Mouse (Mus musculus): ENCODE measurements at regions not wholly inside any gene's neighbourhood (a gene's known extent, or its start where the extent isn't known, plus 50 kb on each side); places are given as distances from the start of the nearest gene placed in this dataset.
A peak's percentile ranks its signal among the peaks of the same experiment; 100 is the strongest.

- H3K27me3 ChIP-seq (ENCODE audit: control insufficient read depth, insufficient read depth, low read length): no peaks in the 10 kb centered on the region
- no peaks in the 10 kb centered on the region for H3K36me3 ChIP-seq (ENCODE audit: control insufficient read depth, insufficient read depth, low read length)
- no peaks in the 10 kb centered on the region for H3K4me1 ChIP-seq (ENCODE audit: control insufficient read depth, insufficient read depth, low read length)
- TF ChIP-seq POLR2A (IDR thresholded peaks at IDR 0.05; ENCODE audit: borderline replicate concordance, extremely low read depth, insufficient read depth, insufficient read length): no peak
- H3K9me3 ChIP-seq (ENCODE audit: control insufficient read depth, low read length): peaks cover 4% of the 10 kb centered on the region; the same call in 1 of the 2 replicates
- H3K4me2 ChIP-seq (replicated peaks; ENCODE audit: low read depth, low read length, severe bottlenecking): no peak overlapping the region
- WGBS: 9% methylated on average over 10 of the region's 10 CpGs
- H3K9ac ChIP-seq (ENCODE audit: low read depth, low read length, severe bottlenecking): no peak overlapping the region
- ATAC-seq (ENCODE audit: low FRiP score, low read depth) (no peak), DNase-seq (ENCODE audit: low spot score) (peak; percentile 93)
- H3K27ac ChIP-seq (replicated peaks; ENCODE audit: low read depth, low read length): no peak overlapping the region
- H3K4me3 ChIP-seq (replicated peaks; ENCODE audit: low read length): no peak overlapping the region
These were observed 75.3 kb upstream of the Btg3 start for GRCm38 (mm10) chr16:78452303-78452702.

- DNase-seq (ENCODE audit: low spot score): no peak
- 92% methylated on average over 8 of the region's 8 CpGs for WGBS
These were observed 74.8 kb upstream of the Btg3 start for GRCm38 (mm10) chr16:78451750-78452149.

GRCm38 (mm10) chr16:78451251-78451650 is 74.3 kb upstream of the Btg3 start:
- Histone ChIP-seq H3K4me2 (replicated peaks; ENCODE audit: low read depth, low read length, severe bottlenecking) (no peak overlapping the region), H3K9ac (ENCODE audit: low read depth, low read length, severe bottlenecking) (no peak overlapping the region), H3K4me1 (ENCODE audit: control insufficient read depth, insufficient read depth, low read length) (no peaks in the 10 kb centered on the region), H3K27ac (replicated peaks; ENCODE audit: low read depth, low read length) (no peak overlapping the region), H3K36me3 (ENCODE audit: control insufficient read depth, insufficient read depth, low read length) (no peaks in the 10 kb centered on the region), H3K27me3 (ENCODE audit: control insufficient read depth, insufficient read depth, low read length) (no peaks in the 10 kb centered on the region), H3K4me3 (replicated peaks; ENCODE audit: low read length) (no peak overlapping the region), H3K9me3 (ENCODE audit: control insufficient read depth, low read length) (peaks cover 4% of the 10 kb centered on the region; the same call in 1 of the 2 replicates)
- DNase-seq (ENCODE audit: low spot score) (no peak), ATAC-seq (ENCODE audit: low FRiP score, low read depth) (no peak)
- no peak for TF ChIP-seq POLR2A (IDR thresholded peaks at IDR 0.05; ENCODE audit: borderline replicate concordance, extremely low read depth, insufficient read depth, insufficient read length)
- WGBS: 80% methylated on average over 11 of the region's 11 CpGs

More at GRCm38 (mm10) chr16:78451750-78452149, 74.8 kb upstream of the Btg3 start:
- peaks cover 4% of the 10 kb centered on the region; the same call in 1 of the 2 replicates for H3K9me3 ChIP-seq (ENCODE audit: control insufficient read depth, low read length)
- no peak overlapping the region for H3K4me2 ChIP-seq (replicated peaks; ENCODE audit: low read depth, low read length, severe bottlenecking)
- H3K27me3 ChIP-seq (ENCODE audit: control insufficient read depth, insufficient read depth, low read length): no peaks in the 10 kb centered on the region
- no peak overlapping the region for H3K27ac ChIP-seq (replicated peaks; ENCODE audit: low read depth, low read length)
- no peak for ATAC-seq (ENCODE audit: low FRiP score, low read depth)
- H3K36me3 ChIP-seq (ENCODE audit: control insufficient read depth, insufficient read depth, low read length): no peaks in the 10 kb centered on the region
- TF ChIP-seq POLR2A (IDR thresholded peaks at IDR 0.05; ENCODE audit: borderline replicate concordance, extremely low read depth, insufficient read depth, insufficient read length): no peak
- no peaks in the 10 kb centered on the region for H3K4me1 ChIP-seq (ENCODE audit: control insufficient read depth, insufficient read depth, low read length)
- no peak overlapping the region for H3K9ac ChIP-seq (ENCODE audit: low read depth, low read length, severe bottlenecking)
- no peak overlapping the region for H3K4me3 ChIP-seq (replicated peaks; ENCODE audit: low read length)

GRCm38 (mm10) chr16:78449231-78449630 is 72.2 kb upstream of the Btg3 start:
- H3K36me3 ChIP-seq (ENCODE audit: control insufficient read depth, insufficient read depth, low read length): no peaks in the 10 kb centered on the region
- 95% methylated on average over 5 of the region's 8 CpGs for WGBS
- no peak overlapping the region for H3K4me2 ChIP-seq (replicated peaks; ENCODE audit: low read depth, low read length, severe bottlenecking)
- H3K27me3 ChIP-seq (ENCODE audit: control insufficient read depth, insufficient read depth, low read length): no peaks in the 10 kb centered on the region
- no peak overlapping the region for H3K27ac ChIP-seq (replicated peaks; ENCODE audit: low read depth, low read length)
- ATAC-seq (ENCODE audit: low FRiP score, low read depth) (no peak), DNase-seq (ENCODE audit: low spot score) (no peak)
- no peak overlapping the region for H3K4me3 ChIP-seq (replicated peaks; ENCODE audit: low read length)
- no peaks in the 10 kb centered on the region for H3K4me1 ChIP-seq (ENCODE audit: control insufficient read depth, insufficient read depth, low read length)
- H3K9ac ChIP-seq (ENCODE audit: low read depth, low read length, severe bottlenecking): no peak overlapping the region
- TF ChIP-seq POLR2A (IDR thresholded peaks at IDR 0.05; ENCODE audit: borderline replicate concordance, extremely low read depth, insufficient read depth, insufficient read length): no peak
- H3K9me3 ChIP-seq (ENCODE audit: control insufficient read depth, low read length): peaks cover 4% of the 10 kb centered on the region; the same call in 1 of the 2 replicates

- Histone ChIP-seq H3K27ac (replicated peaks; ENCODE audit: low read depth, low read length) (no peak overlapping the region), H3K27me3 (ENCODE audit: control insufficient read depth, insufficient read depth, low read length) (no peaks in the 10 kb centered on the region), H3K4me1 (ENCODE audit: control insufficient read depth, insufficient read depth, low read length) (no peaks in the 10 kb centered on the region), H3K9ac (ENCODE audit: low read depth, low read length, severe bottlenecking) (no peak overlapping the region), H3K4me3 (replicated peaks; ENCODE audit: low read length) (no peak overlapping the region), H3K36me3 (ENCODE audit: control insufficient read depth, insufficient read depth, low read length) (no peaks in the 10 kb centered on the region), H3K4me2 (replicated peaks; ENCODE audit: low read depth, low read length, severe bottlenecking) (no peak overlapping the region), H3K9me3 (ENCODE audit: control insufficient read depth, low read length) (no peaks in the 10 kb centered on the region)
- ATAC-seq (ENCODE audit: low FRiP score, low read depth) (no peak), DNase-seq (ENCODE audit: low spot score) (no peak)
- no peak for TF ChIP-seq POLR2A (IDR thresholded peaks at IDR 0.05; ENCODE audit: borderline replicate concordance, extremely low read depth, insufficient read depth, insufficient read length)
- 93% methylated on average over 8 of the region's 8 CpGs for WGBS
These were observed 66.3 kb upstream of the Btg3 start for GRCm38 (mm10) chr16:78443262-78443661.

- H3K9ac ChIP-seq (ENCODE audit: low read depth, low read length, severe bottlenecking): no peak overlapping the region
- ATAC-seq (ENCODE audit: low FRiP score, low read depth) (no peak), DNase-seq (ENCODE audit: low spot score) (no peak)
- no peaks in the 10 kb centered on the region for H3K36me3 ChIP-seq (ENCODE audit: control insufficient read depth, insufficient read depth, low read length)
- H3K4me2 ChIP-seq (replicated peaks; ENCODE audit: low read depth, low read length, severe bottlenecking): no peak overlapping the region
- H3K27ac ChIP-seq (replicated peaks; ENCODE audit: low read depth, low read length): no peak overlapping the region
- WGBS: 88% methylated on average over 7 of the region's 7 CpGs
- H3K4me1 ChIP-seq (ENCODE audit: control insufficient read depth, insufficient read depth, low read length): no peaks in the 10 kb centered on the region
- H3K4me3 ChIP-seq (replicated peaks; ENCODE audit: low read length): no peak overlapping the region
- H3K9me3 ChIP-seq (ENCODE audit: control insufficient read depth, low read length): no peaks in the 10 kb centered on the region
- H3K27me3 ChIP-seq (ENCODE audit: control insufficient read depth, insufficient read depth, low read length): no peaks in the 10 kb centered on the region
- no peak for TF ChIP-seq POLR2A (IDR thresholded peaks at IDR 0.05; ENCODE audit: borderline replicate concordance, extremely low read depth, insufficient read depth, insufficient read length)
These were observed 65.8 kb upstream of the Btg3 start for GRCm38 (mm10) chr16:78442830-78443229.
